Mouse (Mus musculus) olfactory bulb, adult 2 months (tissue): ENCODE results near the gene Rad54l2.

ENCODE experiments used
- CTCF ChIP-seq: fragments of 200-500 bp; IDR thresholded peaks from 2 replicates; pipeline ENCODE4 v1.5.1; 2012; ENCODE audit warnings: low read depth, mild to moderate bottlenecking, low read length, moderate library complexity; ENCODE audit not compliant: insufficient read depth
- POLR2A ChIP-seq: fragments of 200-500 bp; IDR thresholded peaks from 2 replicates; pipeline ENCODE4 v1.6.1; 2012; ENCODE audit warnings: mild to moderate bottlenecking, low read depth, low read length, moderate library complexity; ENCODE audit not compliant: insufficient read depth

DNA sequence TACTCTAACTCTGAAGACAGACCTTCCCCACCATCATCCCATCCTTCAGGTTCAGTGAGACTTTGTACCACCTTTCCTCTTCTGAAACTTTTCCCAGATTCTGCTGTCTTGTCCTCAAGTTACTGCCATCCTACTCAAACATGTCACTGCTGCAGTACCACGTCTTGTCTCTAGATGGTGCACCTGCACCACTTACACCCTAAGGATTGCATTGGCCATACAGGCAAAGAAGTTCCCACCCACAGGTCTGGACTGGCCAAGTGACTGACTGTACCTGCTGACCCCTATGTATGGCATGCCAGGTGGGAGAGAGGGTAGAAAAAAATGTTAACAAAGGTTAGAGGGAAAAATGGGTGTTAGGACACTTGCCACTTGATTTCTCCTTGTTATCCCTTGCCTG is 113.5 kb downstream of the Rad54l2 start:
- TF ChIP-seq CTCF (0 out of 2 replicates have a peak, but pooled peaks have one; percentile 11), POLR2A (no peak)
